Mouse (Mus musculus) urinary bladder, postnatal 36 days (tissue): ENCODE results near the gene Dapk1.
A peak's percentile ranks its signal among the peaks of the same experiment; 100 is the strongest.

Experiments used
- DNase-seq, 2 experiments: peaks; one replicate each; pipeline ENCODE4 v3.0.0; 2022; ENCODE audit warnings: low spot score in 2 of 2, mixed read lengths in 1 of 2

Dapk1 gene

GRCm38 (mm10) chr13:60690921-60691320 lies 89.2 kb downstream of the Dapk1 start:
- no peak for DNase-seq

- no peak for DNase-seq
Measured at GRCm38 (mm10) chr13:60691940-60692339, 90.2 kb downstream of the Dapk1 start.

GRCm38 (mm10) chr13:60695186-60695980 lies 93.6 kb downstream of the Dapk1 start:
- DNase-seq = no peak

GRCm38 (mm10) chr13:60696323-60696722 lies 94.6 kb downstream of the Dapk1 start:
- DNase-seq = no peak

- no peak for DNase-seq
Measured at GRCm38 (mm10) chr13:60696741-60697140, 95.0 kb downstream of the Dapk1 start.

GRCm38 (mm10) chr13:60698021-60698420 lies 96.3 kb downstream of the Dapk1 start:
- DNase-seq = no peak

GRCm38 (mm10) chr13:60701671-60702171 lies 100.0 kb downstream of the Dapk1 start:
- peak; percentile 44 to 75 for DNase-seq

- no peak for DNase-seq
Measured at GRCm38 (mm10) chr13:60707541-60708468, 106.1 kb downstream of the Dapk1 start.

- no peak for DNase-seq
Measured at GRCm38 (mm10) chr13:60709136-60709535, 107.4 kb downstream of the Dapk1 start.

- no peak for DNase-seq
Measured at GRCm38 (mm10) chr13:60710963-60711362, 109.2 kb downstream of the Dapk1 start.

- DNase-seq = no peak
Measured at GRCm38 (mm10) chr13:60713537-60713936, 111.8 kb downstream of the Dapk1 start.

- no peak for DNase-seq
Measured at GRCm38 (mm10) chr13:60716107-60716506, 114.4 kb downstream of the Dapk1 start.

- DNase-seq = no peak
Measured at GRCm38 (mm10) chr13:60717421-60717820, 115.7 kb downstream of the Dapk1 start.

- no peak for DNase-seq
Measured at GRCm38 (mm10) chr13:60719581-60719980, 117.8 kb downstream of the Dapk1 start.

GRCm38 (mm10) chr13:60722763-60723162 lies 121.0 kb downstream of the Dapk1 start:
- DNase-seq = no peak

- no peak for DNase-seq
Measured at GRCm38 (mm10) chr13:60728276-60729054, 126.7 kb downstream of the Dapk1 start.

- DNase-seq = no peak
Measured at GRCm38 (mm10) chr13:60729055-60729402, 127.3 kb downstream of the Dapk1 start.

- DNase-seq = no peak
Measured at GRCm38 (mm10) chr13:60730587-60730986, 128.8 kb downstream of the Dapk1 start.

- DNase-seq = no peak
Measured at GRCm38 (mm10) chr13:60731001-60731400, 129.3 kb downstream of the Dapk1 start.

- DNase-seq = no peak
Measured at GRCm38 (mm10) chr13:60735306-60735705, 133.6 kb downstream of the Dapk1 start.

- DNase-seq = peak in 1 of 2 experiments; percentile 32
Measured at GRCm38 (mm10) chr13:60736421-60737105, 134.8 kb downstream of the Dapk1 start.
